Mouse (Mus musculus) ES-Bruce4 (cell line): Measurements from ENCODE around the gene Epyc. TPM values are rescaled to one million over a fixed set of nuclear protein-coding genes. Genes with fewer than 3 reads are reported as not detected.

Experiments
- polyA plus RNA-seq: library from polyadenylated mRNA; stranded (reverse); fragments of >200 nt; gene quantifications from 2 replicates; pipeline ENCODE4 v1.2.4, GENCODE M21; 2011; ENCODE audit warnings: low read depth; ENCODE audit not compliant: missing spikeins, insufficient read depth, insufficient read length

Gene Epyc
- polyA plus RNA-seq, 1 experiment: not detected

Other genes starting within 250 kb of the Epyc start
- 1.5 and 2.0 TPM in 2 replicates for gene Dcn, start 164.5 kb upstream of the Epyc start, polyA plus RNA-seq
- gene Lum, start 78.9 kb upstream of the Epyc start, polyA plus RNA-seq: 0.68 and 1.1 TPM in 2 replicates
- not detected in 2 replicates for gene Kera, start 37.2 kb upstream of the Epyc start, polyA plus RNA-seq
- gene Ccer1, start 49.0 kb downstream of the Epyc start, polyA plus RNA-seq: not detected in 2 replicates
- gene C030005K15Rik, start 82.7 kb downstream of the Epyc start, polyA plus RNA-seq: not detected in 2 replicates